Mouse (Mus musculus): ENCODE data around the gene Agpat4. TPM values are rescaled to one million over a fixed set of nuclear protein-coding genes. Genes with fewer than 3 reads are reported as not detected.

The Agpat4 gene
- polyA plus RNA-seq, 1 experiment, result 56.1 TPM

DNA sequence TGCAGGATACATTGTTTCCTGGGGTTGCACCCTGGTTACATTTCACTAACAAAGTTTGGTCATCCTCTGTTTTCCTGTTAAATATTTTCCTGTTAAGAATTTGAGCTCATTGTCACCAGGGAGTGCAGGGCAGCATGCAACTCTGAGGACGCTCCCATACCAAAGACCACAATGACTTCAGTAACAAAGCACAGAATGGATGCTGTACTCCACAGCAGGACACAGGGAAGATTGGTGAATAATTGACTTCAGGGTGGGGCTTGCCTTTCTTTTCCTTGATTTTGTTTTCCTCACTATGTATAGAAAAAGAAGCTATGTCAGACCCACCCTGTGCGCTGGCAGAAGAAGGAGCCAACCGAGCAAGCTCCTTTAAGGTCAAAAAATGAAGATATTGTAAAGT lies 38.2 kb downstream of the Agpat4 start:
- H3K4me3 ChIP-seq (ENCODE audit: insufficient read depth, low read length), result no peak overlapping the region
- no peak overlapping the region for H3K27ac ChIP-seq (ENCODE audit: insufficient read depth, low read length)
- peaks cover 10% of the 10 kb centered on the region for H3K4me1 ChIP-seq (ENCODE audit: control insufficient read depth, insufficient read depth, low read length)

GRCm38 (mm10) chr17:12157203-12157602 lies 38.7 kb downstream of the Agpat4 start:
- Histone ChIP-seq H3K4me1 (ENCODE audit: control insufficient read depth, insufficient read depth, low read length) (peaks cover 9% of the 10 kb centered on the region), H3K27ac (ENCODE audit: insufficient read depth, low read length) (no peak overlapping the region), H3K4me3 (ENCODE audit: insufficient read depth, low read length) (no peak overlapping the region)
- TF ChIP-seq CTCF (IDR thresholded peaks at IDR 0.05; ENCODE audit: extremely low read depth, insufficient read depth, low read length) (no peak), POLR2A (IDR thresholded peaks at IDR 0.05; ENCODE audit: extremely low read depth, insufficient read depth, low read length) (no peak)

More for the DNA sequence above, 38.2 kb downstream of the Agpat4 start:
- TF ChIP-seq POLR2A (IDR thresholded peaks at IDR 0.05; ENCODE audit: extremely low read depth, insufficient read depth, low read length), result no peak
- no peak for TF ChIP-seq CTCF (IDR thresholded peaks at IDR 0.05; ENCODE audit: extremely low read depth, insufficient read depth, low read length)

DNA sequence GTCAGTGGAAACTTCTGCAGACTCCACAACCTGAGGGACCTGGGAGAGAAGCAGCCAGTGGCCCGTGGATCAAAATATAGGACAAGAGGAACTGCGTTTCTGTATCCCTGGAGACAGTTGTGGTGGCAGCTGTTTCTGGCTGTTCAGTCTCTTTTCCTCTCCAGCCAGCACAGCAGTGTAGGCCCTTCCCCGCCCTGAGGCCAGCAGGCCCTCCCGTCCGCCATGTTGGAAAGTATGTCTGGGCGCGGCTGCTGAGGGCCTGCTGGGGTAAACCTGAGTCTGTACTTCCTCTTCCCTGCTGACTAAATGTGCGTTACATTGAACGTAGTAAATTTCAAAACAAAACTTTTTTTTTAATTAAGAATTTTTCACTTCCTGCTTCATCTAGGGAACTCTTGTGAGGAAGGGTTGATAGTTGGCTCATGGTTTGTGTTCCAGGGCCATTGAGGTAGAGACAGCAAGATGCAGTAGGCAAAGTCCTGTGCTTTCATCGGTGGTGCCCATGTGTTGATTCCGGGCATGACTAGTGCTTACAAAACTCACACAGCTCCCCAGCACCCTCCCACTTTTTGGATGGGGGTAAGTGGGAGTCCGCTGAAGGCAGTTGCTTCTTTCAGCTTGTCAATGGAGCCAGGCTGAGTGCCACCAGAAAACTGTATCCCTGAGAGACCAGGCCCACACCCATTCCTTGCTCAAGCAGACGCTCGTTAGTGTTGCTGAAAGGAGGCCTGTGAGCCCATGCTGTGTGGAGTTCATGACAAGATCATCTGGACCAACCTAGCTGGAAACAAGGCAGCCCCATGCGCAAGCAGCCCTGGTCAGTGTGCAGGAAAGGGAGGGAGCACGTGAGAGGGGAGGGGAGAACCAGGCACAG lies 40.9 kb downstream of the Agpat4 start:
- Histone ChIP-seq H3K4me1 (ENCODE audit: control insufficient read depth, insufficient read depth, low read length) (peaks cover 11% of the 10 kb centered on the region), H3K27ac (ENCODE audit: insufficient read depth, low read length) (no peak overlapping the region), H3K4me3 (ENCODE audit: insufficient read depth, low read length) (no peak overlapping the region)
- TF ChIP-seq CTCF (IDR thresholded peaks at IDR 0.05; ENCODE audit: extremely low read depth, insufficient read depth, low read length) (no peak), POLR2A (IDR thresholded peaks at IDR 0.05; ENCODE audit: extremely low read depth, insufficient read depth, low read length) (no peak)

DNA sequence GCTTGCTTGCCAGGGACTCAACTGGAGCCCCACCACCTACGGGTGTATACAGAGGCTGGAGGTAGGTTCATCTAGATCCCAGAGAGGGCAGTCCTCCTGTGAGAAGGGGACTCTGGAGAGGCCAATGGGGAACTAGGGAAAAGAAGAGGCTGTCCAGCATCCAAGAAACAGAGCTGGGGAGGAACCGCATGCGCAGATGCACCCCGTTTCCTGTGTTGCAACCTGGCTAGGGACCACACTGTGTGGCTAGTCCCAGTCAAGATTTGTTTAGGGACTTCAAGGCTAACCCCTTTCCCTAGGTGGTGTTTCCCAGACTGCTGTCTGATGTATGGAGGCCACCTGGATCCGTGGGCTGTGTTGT lies 41.5 kb downstream of the Agpat4 start:
- TF ChIP-seq CTCF (IDR thresholded peaks at IDR 0.05; ENCODE audit: extremely low read depth, insufficient read depth, low read length), result no peak
- TF ChIP-seq POLR2A (IDR thresholded peaks at IDR 0.05; ENCODE audit: extremely low read depth, insufficient read depth, low read length), result no peak
- Histone ChIP-seq H3K27ac (ENCODE audit: insufficient read depth, low read length) (no peak overlapping the region), H3K4me3 (ENCODE audit: insufficient read depth, low read length) (no peak overlapping the region), H3K4me1 (ENCODE audit: control insufficient read depth, insufficient read depth, low read length) (peaks cover 11% of the 10 kb centered on the region)

- H3K4me3 ChIP-seq (ENCODE audit: insufficient read depth, low read length), result no peak overlapping the region
- no peak overlapping the region for H3K27ac ChIP-seq (ENCODE audit: insufficient read depth, low read length)
- H3K4me1 ChIP-seq (ENCODE audit: control insufficient read depth, insufficient read depth, low read length), result peaks cover 11% of the 10 kb centered on the region
- TF ChIP-seq POLR2A (IDR thresholded peaks at IDR 0.05; ENCODE audit: extremely low read depth, insufficient read depth, low read length), result no peak
Measured at GRCm38 (mm10) chr17:12160540-12160939, 42.0 kb downstream of the Agpat4 start.

DNA sequence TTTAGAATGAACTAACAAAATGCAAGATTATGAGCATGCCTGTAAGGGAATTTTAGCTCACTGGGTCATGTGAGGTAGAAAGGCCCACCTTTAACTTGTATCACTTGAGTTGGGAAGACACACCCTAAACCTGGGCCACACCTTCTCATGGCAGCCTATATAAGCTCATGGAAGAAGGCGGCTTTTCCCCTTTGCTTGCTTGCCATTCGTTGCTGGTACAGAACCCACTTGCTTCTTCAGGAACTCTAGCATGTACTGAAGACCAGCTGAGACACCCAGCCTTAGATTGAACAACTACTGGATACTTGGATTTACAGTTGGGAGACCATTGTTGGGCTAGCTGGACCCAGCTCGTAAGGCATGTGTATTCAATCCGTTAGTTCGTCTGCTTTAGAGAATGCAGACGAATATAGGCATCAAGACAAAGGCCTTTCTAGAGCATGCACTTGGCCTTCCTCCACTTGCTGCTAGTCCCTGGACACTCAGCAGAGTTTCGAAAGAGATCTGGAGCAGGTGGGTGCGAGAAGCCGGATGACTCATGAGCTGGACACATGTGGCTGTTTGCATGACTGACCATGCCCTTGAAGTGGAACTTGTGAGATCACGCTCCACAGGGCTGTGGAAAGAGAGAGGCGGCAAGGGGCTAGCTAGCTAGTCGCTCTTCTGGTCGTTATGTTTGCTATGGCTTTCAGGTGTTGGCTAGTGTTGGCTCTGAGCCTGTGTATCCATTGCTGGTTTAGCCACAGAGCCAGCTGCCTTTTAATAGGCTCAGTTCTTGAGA lies 42.7 kb downstream of the Agpat4 start:
- TF ChIP-seq POLR2A (IDR thresholded peaks at IDR 0.05; ENCODE audit: extremely low read depth, insufficient read depth, low read length) (no peak), CTCF (IDR thresholded peaks at IDR 0.05; ENCODE audit: extremely low read depth, insufficient read depth, low read length) (no peak)
- peaks cover 9% of the 10 kb centered on the region for H3K4me1 ChIP-seq (ENCODE audit: control insufficient read depth, insufficient read depth, low read length)
- no peak overlapping the region for H3K4me3 ChIP-seq (ENCODE audit: insufficient read depth, low read length)
- no peak overlapping the region for H3K27ac ChIP-seq (ENCODE audit: insufficient read depth, low read length)

DNA sequence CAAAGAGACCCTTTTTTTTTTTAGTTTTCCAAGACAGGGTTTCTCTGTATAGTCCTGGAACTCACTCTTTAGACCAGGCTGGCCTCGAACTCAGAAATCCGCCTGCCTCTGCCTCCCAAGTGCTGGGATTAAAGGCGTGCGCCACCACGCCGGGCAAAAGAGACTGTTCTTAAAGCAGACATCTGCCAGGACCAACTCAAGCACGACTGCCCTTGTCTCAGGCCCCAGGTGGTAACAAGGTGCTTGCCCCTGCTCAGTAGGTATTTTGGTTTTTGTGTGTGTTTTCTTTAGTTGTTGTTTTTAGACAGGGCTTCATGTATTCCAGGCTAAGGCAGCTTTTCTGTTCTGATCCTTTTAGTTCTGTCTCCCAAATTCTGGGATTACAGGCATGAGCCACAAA lies 43.4 kb downstream of the Agpat4 start:
- H3K4me3 ChIP-seq (ENCODE audit: insufficient read depth, low read length), result no peak overlapping the region
- H3K4me1 ChIP-seq (ENCODE audit: control insufficient read depth, insufficient read depth, low read length), result peaks cover 9% of the 10 kb centered on the region
- no peak overlapping the region for H3K27ac ChIP-seq (ENCODE audit: insufficient read depth, low read length)
- no peak for TF ChIP-seq POLR2A (IDR thresholded peaks at IDR 0.05; ENCODE audit: extremely low read depth, insufficient read depth, low read length)
- no peak for TF ChIP-seq CTCF (IDR thresholded peaks at IDR 0.05; ENCODE audit: extremely low read depth, insufficient read depth, low read length)

- TF ChIP-seq POLR2A (IDR thresholded peaks at IDR 0.05; ENCODE audit: extremely low read depth, insufficient read depth, low read length) (no peak), CTCF (IDR thresholded peaks at IDR 0.05; ENCODE audit: extremely low read depth, insufficient read depth, low read length) (no peak)
- peaks cover 9% of the 10 kb centered on the region for H3K4me1 ChIP-seq (ENCODE audit: control insufficient read depth, insufficient read depth, low read length)
- no peak overlapping the region for H3K4me3 ChIP-seq (ENCODE audit: insufficient read depth, low read length)
- H3K27ac ChIP-seq (ENCODE audit: insufficient read depth, low read length), result no peak overlapping the region
Measured at GRCm38 (mm10) chr17:12162824-12163223, 44.3 kb downstream of the Agpat4 start.

- H3K4me1 ChIP-seq (ENCODE audit: control insufficient read depth, insufficient read depth, low read length), result peaks cover 12% of the 10 kb centered on the region
- H3K27ac ChIP-seq (ENCODE audit: insufficient read depth, low read length), result no peak overlapping the region
- TF ChIP-seq CTCF (IDR thresholded peaks at IDR 0.05; ENCODE audit: extremely low read depth, insufficient read depth, low read length) (no peak), POLR2A (IDR thresholded peaks at IDR 0.05; ENCODE audit: extremely low read depth, insufficient read depth, low read length) (no peak)
- H3K4me3 ChIP-seq (ENCODE audit: insufficient read depth, low read length), result no peak overlapping the region
Measured at GRCm38 (mm10) chr17:12163403-12163802, 44.9 kb downstream of the Agpat4 start.

DNA sequence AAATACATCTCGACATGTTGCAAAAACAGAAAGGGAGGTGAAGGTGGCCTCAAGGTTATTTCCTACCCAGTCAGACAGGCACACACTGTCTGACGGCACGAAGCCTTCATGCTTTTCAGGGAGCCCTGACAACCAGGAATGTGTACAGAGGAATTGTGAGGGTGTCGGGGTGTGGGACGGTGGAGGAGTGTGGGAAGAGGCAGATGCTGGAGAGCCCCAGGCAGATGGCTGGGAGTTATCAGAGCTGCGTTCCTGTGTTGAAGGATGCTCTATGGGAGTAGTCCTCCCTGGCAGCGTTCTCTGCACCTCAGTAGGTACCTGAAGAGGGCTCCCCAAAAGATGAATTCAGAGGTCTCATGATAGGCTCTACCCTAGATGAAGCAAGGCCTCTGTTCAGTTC lies 45.4 kb downstream of the Agpat4 start:
- no peak overlapping the region for H3K27ac ChIP-seq (ENCODE audit: insufficient read depth, low read length)

More for the DNA sequence above, 45.4 kb downstream of the Agpat4 start:
- no peak overlapping the region for H3K4me3 ChIP-seq (ENCODE audit: insufficient read depth, low read length)
- TF ChIP-seq CTCF (IDR thresholded peaks at IDR 0.05; ENCODE audit: extremely low read depth, insufficient read depth, low read length) (no peak), POLR2A (IDR thresholded peaks at IDR 0.05; ENCODE audit: extremely low read depth, insufficient read depth, low read length) (no peak)
- peaks cover 12% of the 10 kb centered on the region for H3K4me1 ChIP-seq (ENCODE audit: control insufficient read depth, insufficient read depth, low read length)
